8 mouse cellular contexts compared by ENCODE assay signal in genomic region chr6:71272316-71272741, GRCm38 (mm10). TPM values are rescaled to one million over a fixed set of nuclear protein-coding genes. Genes with fewer than 3 reads are reported as not detected.
DNase-seq lines count a peak whose midpoint lies in the region; ATAC-seq lines count a peak whose summit lies in the region.

No protein-coding gene starts in this region.

- peak overlapping the region; percentile 72 for H3K4me2 ChIP-seq in hindbrain, embryonic 16.5 days (ENCODE audit: low read length)
- H3K4me2 ChIP-seq in midbrain, embryonic 11.5 days = peak overlapping the region; percentile 67

- DNase-seq in CD4-positive, CD25-positive, alpha-beta regulatory T cell, adult 2 months (ENCODE audit: low read depth, low spot score) = peak; percentile 26
- peak; percentile 42 for DNase-seq in thymus, postnatal 25 days
- no peak for DNase-seq in thymus, postnatal 10 days (ENCODE audit: low spot score in 2 of 2)
- DNase-seq in midbrain, embryonic 11.5 days (ENCODE audit: low spot score, missing footprints) = no peak
- DNase-seq in right cerebral cortex, postnatal 10 days (ENCODE audit: low spot score in 2 of 2) = no peak
- DNase-seq in layer of hippocampus, adult 9-11 months = no peak

- WGBS in hindbrain, embryonic 16.5 days = under 1% methylated on average over 11 of the region's 11 CpGs
- WGBS in midbrain, embryonic 11.5 days = under 1% methylated on average over 11 of the region's 11 CpGs

- H3K9me3 ChIP-seq in hindbrain, embryonic 16.5 days (ENCODE audit: control insufficient read depth, low read length) = no peaks in the 10 kb centered on the region
- H3K9me3 ChIP-seq in midbrain, embryonic 11.5 days (ENCODE audit: control insufficient read depth, low read length) = no peaks in the 10 kb centered on the region

- peak overlapping the region; percentile 90 for H3K27ac ChIP-seq in hindbrain, embryonic 16.5 days (ENCODE audit: low read depth, low read length)
- H3K27ac ChIP-seq in midbrain, embryonic 11.5 days (ENCODE audit: low read depth, low read length) = peak overlapping the region; percentile 92

- H3K4me1 ChIP-seq in hindbrain, embryonic 16.5 days (ENCODE audit: control insufficient read depth, insufficient read depth, low read depth, low read length) = peaks cover 9% of the 10 kb centered on the region
- H3K4me1 ChIP-seq in midbrain, embryonic 11.5 days (ENCODE audit: control insufficient read depth, insufficient read depth, low read length) = peaks cover 3% of the 10 kb centered on the region; the same call in 1 of the 2 replicates

- peak overlapping the region; percentile 81 for H3K9ac ChIP-seq in hindbrain, embryonic 16.5 days (ENCODE audit: low read depth, low read length)
- H3K9ac ChIP-seq in midbrain, embryonic 11.5 days (ENCODE audit: low read length) = peak overlapping the region; percentile 98

- ATAC-seq in CD4-positive, CD25-positive, alpha-beta regulatory T cell, adult 4 months = no peak
- ATAC-seq in hindbrain, embryonic 16.5 days = peak; percentile 6
- ATAC-seq in midbrain, embryonic 11.5 days (ENCODE audit: low FRiP score) = no peak

- peak overlapping the region; percentile 56 for H3K4me3 ChIP-seq in hindbrain, embryonic 16.5 days (ENCODE audit: low read length)
- peak overlapping the region; percentile 93 for H3K4me3 ChIP-seq in midbrain, embryonic 11.5 days (ENCODE audit: low read depth, low read length)

- H3K27me3 ChIP-seq in hindbrain, embryonic 16.5 days (replicated peaks; ENCODE audit: control insufficient read depth, insufficient read depth, low read length) = no peaks in the 10 kb centered on the region
- no peaks in the 10 kb centered on the region for H3K27me3 ChIP-seq in midbrain, embryonic 11.5 days (ENCODE audit: control insufficient read depth, insufficient read depth, low read length)

- no peaks in the 10 kb centered on the region for H3K36me3 ChIP-seq in hindbrain, embryonic 16.5 days (ENCODE audit: control insufficient read depth, insufficient read depth, low read length)
- no peaks in the 10 kb centered on the region for H3K36me3 ChIP-seq in midbrain, embryonic 11.5 days (ENCODE audit: control insufficient read depth, insufficient read depth, low read length)

RNA-seq across cellular contexts. Expression of gene Krcc1, which starts 0.9 kb away (rescaled TPM):
- 100 to 1,000 TPM in 1 of 2 experiments, 10 to 100 TPM in 1; 85.1 to 101 TPM for polyA plus RNA-seq in CD4-positive, CD25-positive, alpha-beta regulatory T cell, adult 4 months (2017; shearing (Covaris generic))
- polyA plus RNA-seq in hindbrain, embryonic 16.5 days (2015; fragmentation: Nextera tagmentation; extraction: Ambion mirVana) = 19.2 and 20.3 TPM in 2 replicates
- 36.1 and 40.2 TPM in 2 replicates for polyA plus RNA-seq in midbrain, embryonic 11.5 days (2014; fragmentation: Nextera tagmentation; extraction: Ambion mirVana)

RNA-seq across cellular contexts. Expression of gene Smyd1, which starts 49.7 kb away (rescaled TPM):
- polyA plus RNA-seq in CD4-positive, CD25-positive, alpha-beta regulatory T cell, adult 4 months (2017; shearing (Covaris generic)) = under 1 TPM; 0.18 to 0.50 TPM
- polyA plus RNA-seq in hindbrain, embryonic 16.5 days (2015; fragmentation: Nextera tagmentation; extraction: Ambion mirVana) = 0.21 and 0.91 TPM in 2 replicates
- polyA plus RNA-seq in midbrain, embryonic 11.5 days (2014; fragmentation: Nextera tagmentation; extraction: Ambion mirVana) = 0.12 and 0.15 TPM in 2 replicates

RNA-seq across cellular contexts. Expression of gene Cd8b1, which starts 50.3 kb away (rescaled TPM):
- 10 to 100 TPM; 18.6 to 19.3 TPM for polyA plus RNA-seq in CD4-positive, CD25-positive, alpha-beta regulatory T cell, adult 4 months (2017; shearing (Covaris generic))
- not detected in 2 replicates for polyA plus RNA-seq in hindbrain, embryonic 16.5 days (2015; fragmentation: Nextera tagmentation; extraction: Ambion mirVana)
- not detected in 2 replicates for polyA plus RNA-seq in midbrain, embryonic 11.5 days (2014; fragmentation: Nextera tagmentation; extraction: Ambion mirVana)

Comparison
In these comparisons a context has a peak if more than half of its experiments do, and no peak if none do; other contexts are left out.
1. DNase-seq: peak in CD4-positive, CD25-positive, alpha-beta regulatory T cell, adult 2 months (single experiment) and thymus, postnatal 25 days (single experiment); none in thymus, postnatal 10 days (0 of 2), midbrain, embryonic 11.5 days (single experiment), right cerebral cortex, postnatal 10 days (0 of 2) and layer of hippocampus, adult 9-11 months (single experiment).
2. RNA of gene Cd8b1, which starts 50.3 kb away (polyA plus RNA-seq): 18.6 to 19.3 TPM in CD4-positive, CD25-positive, alpha-beta regulatory T cell, adult 4 months; not detected in midbrain, embryonic 11.5 days and not detected in hindbrain, embryonic 16.5 days; every median in the first group is over 10 times any median in the second.